Mouse (Mus musculus): Measurements from ENCODE around the gene Arsb.
"Not testable (repeated sequence)": the region's sequence is repeated elsewhere in the genome, so short reads cannot be mapped to it uniquely, and the experiment has no call there.

The Arsb gene

DNA sequence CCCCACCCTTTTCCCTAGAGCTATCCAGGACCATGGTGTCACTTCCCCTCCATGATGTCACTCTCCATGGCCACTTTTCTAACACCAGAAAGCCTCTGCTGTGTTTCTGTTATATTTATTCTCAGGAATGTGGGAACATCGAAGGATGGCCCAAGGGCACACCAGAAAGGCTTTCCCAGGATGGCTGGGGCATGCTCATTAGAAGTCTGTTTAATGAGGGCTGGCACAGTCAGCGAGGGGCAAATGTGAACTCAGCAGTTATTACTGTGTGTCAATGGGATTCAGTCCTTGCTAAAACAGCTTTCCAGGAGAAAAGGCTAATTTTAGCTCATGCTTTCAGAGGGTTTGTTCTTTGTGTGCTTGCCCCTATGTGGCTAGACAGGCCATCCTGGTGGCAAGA, 213.1 kb downstream of the Arsb start:
- DNase-seq (ENCODE audit: low spot score in 2 of 2): no peak

DNA sequence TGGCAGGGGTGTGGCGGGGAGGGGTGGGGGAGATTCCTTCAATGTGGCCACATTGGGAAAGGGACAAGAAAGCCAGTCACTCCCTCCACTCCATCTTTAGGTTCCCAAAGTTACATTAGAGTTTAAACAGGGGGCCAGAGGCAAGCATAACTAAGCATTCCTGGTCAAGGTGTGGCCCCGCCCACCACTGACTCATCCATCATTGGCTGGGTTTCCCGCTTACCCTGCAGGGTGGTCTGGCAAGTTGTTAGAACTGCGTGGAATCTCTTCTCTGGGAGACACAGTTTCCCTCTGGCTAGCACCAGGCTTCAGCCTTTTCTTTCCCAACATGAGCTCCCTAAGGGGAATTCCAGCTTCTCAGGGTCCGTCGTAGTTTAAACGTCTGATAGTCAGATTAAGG, 213.8 kb downstream of the Arsb start:
- no peak for DNase-seq (ENCODE audit: low spot score in 2 of 2)

DNA sequence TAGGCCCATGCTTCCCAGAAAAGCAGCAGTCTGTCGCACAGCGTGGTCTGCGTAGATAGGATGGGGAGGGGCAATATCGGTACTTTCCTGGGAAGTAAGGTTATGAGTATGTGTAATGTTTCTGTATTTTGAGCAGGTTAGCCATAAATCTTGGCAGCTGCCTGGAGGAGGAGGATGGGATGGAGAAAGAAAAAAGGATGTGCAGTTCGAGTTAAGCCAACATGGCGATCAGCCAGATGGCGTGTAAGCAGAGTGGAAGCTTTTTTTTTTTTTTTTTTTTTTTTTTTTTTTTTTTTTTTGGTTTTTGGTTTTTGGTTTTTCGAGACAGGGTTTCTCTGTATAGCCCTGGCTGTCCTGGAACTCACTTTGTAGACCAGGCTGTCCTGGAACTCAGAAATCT, 214.3 kb downstream of the Arsb start:
- DNase-seq (ENCODE audit: low spot score in 2 of 2): not testable (repeated sequence)

DNA sequence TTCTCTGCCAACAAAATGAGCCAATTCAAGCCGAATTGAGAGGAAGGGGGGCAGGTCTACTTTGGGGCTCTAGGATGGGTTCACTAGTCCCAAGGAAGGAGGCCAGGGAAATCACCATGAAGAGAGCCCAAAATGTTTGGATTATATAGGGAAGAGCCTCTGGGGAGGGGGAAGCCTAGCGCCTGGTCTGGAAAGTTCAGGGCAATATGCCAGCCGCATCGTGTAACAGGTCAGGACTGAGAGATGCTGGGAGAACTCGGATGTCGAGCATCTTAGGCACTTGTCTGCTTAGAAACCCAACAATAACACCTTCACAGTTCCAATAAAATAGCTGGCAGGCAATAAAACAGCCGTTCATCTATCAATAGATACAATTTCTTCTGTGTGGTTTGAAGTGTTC, 216.2 kb downstream of the Arsb start:
- DNase-seq (ENCODE audit: low spot score in 2 of 2): no peak

DNA sequence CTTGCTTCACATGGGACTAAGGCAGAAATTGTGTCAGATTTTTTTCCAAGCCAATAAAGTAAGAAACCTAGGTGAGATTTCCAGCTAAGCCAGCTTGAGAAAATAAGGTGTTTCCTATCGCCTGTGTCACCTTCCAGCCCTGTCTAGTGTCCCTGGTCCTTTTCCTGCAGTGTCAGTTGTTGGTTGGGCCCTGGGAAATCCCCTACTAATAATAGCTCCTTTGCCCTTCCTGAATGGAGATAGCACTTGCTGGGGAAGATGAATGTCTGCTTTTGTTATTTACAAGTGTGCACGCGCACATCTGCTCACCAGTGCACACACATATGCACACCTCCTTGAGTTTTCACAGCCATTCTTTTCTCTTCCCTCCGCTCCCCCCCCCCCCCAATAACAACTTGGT, 217.8 kb downstream of the Arsb start:
- DNase-seq (ENCODE audit: low spot score in 2 of 2): no peak

DNA sequence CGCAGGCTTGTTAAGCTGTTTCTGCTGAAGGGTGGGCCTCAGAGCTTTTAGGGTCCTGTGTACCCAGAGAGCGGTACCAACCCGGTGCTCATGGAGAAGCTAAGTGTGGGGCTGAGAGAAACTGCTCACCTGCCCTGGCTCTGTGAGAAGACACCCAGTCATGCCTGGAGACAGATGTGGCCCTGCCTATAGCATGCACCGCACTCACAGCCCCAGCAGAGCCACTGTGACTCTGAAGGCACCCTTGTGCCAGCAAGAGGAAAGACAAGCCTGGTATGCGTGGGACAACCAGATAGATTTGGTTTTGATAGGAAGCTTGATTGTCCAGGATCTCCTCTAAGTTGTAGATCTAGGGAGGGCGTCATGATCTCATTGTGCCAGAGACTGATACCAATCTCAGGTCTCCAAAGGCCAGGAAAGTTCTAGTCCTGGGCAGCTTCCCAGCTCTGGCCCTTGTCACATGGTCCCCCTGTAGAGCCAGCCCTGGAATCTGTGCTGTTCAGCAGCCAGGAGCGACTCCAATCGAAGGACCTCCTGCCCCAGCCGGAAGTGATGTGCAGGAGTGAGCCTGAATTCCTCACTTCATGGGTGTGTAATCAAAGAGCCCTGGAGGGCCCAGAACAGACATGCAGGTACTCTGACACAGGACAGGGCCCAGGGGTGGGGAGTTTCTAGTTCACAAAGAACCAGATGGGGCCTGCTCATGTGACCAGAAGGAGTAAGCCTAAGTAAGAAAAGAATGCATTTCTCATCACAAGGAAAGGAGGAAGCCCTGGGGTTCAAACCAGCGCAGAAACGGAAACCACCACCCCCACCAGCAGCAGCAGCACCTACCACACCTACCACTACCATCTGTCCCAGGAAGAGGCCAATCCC, 218.5 kb downstream of the Arsb start:
- DNase-seq (ENCODE audit: low spot score in 2 of 2): no peak

DNA sequence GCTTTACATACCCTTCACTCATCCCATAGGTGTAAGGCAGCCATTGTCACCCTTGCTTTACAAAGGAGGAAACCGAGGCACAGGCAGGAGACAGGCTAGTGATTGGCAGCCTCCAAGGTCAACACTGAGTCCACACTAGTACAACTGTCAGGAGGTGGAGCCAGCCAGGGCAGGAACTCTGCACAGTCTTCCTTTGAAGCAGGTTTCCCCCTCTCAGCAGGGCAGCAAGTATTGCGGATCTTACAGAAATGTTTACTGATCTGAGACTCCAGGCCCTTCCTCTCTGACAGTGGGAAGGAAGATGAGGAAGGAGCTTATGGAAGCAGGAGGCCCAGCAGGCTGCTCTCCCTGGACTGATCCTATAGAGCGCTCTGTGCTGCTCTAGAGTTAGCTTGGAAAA, 219.4 kb downstream of the Arsb start:
- DNase-seq (ENCODE audit: low spot score in 2 of 2): no peak

DNA sequence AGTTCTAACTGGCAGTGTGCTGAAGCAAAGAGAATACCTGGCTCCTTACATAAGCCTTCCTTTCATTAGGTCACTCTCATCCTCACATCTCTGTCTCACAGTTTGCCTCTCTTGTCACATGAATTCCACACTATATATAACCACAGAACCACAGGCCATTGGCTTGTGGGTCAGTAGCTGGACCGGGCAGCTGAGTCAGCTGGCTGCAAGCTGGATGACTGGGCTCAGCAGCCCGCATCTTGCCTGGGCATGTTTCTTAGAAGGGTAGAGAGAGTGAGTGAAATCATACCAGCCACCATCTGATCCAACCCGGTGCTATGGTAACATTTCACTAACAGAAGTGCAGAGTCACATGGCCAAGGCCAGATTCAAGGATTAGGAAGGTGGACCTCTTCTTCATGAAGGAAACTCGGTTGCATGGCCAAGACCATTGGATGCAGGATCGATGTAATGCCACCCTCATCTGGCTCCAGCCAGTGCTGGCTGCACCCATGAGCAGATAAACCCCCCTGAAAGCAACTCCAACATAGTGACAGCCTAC, 221.0 kb downstream of the Arsb start:
- no peak for DNase-seq (ENCODE audit: low spot score in 2 of 2)
